Comparison of ENCODE assay signal across 16 mouse cellular contexts in genomic region chr12:100214738-100215137, GRCm38 (mm10). TPM values are rescaled to one million over a fixed set of nuclear protein-coding genes. Genes with fewer than 3 reads are reported as not detected.
DNase-seq lines count a peak whose midpoint lies in the region; ATAC-seq lines count a peak whose summit lies in the region.
"Had no signal": no experiment of that assay in that cellular context is flagged by ENCODE, and none has a peak within 500 bp of the region (broad histone marks: within the 10 kb centered on the region; RNA-seq: fewer than 3 reads in every experiment).

No protein-coding gene starts in this region.

- H3K4me1 ChIP-seq in kidney, embryonic 15.5 days, result peaks cover 19% of the 10 kb centered on the region
- H3K4me1 ChIP-seq: forebrain, embryonic 10.5 days; hindbrain, embryonic 10.5 days had no signal

- WGBS in kidney, embryonic 15.5 days, result 72% methylated on average over 3 of the region's 3 CpGs

- no peak for ATAC-seq in kidney, embryonic 15.5 days (replicated peaks; ENCODE audit: low FRiP score)
- ATAC-seq in erythroid progenitor cell, adult 5-6 weeks (replicated peaks; ENCODE audit: low FRiP score, poor library complexity, severe bottlenecking), result no peak
- ATAC-seq: CD4-positive, CD25-positive, alpha-beta regulatory T cell, adult 4 months; intestine, embryonic 16.5 days; midbrain, embryonic 15.5 days had no signal

- H3K27ac ChIP-seq in kidney, embryonic 15.5 days, result no peak overlapping the region
- H3K27ac ChIP-seq: forebrain, embryonic 10.5 days; gastrocnemius, adult 2 months; heart, embryonic 10.5 days; hindbrain, embryonic 10.5 days; midbrain, embryonic 15.5 days had no signal

- no peaks in the 10 kb centered on the region for H3K27me3 ChIP-seq in kidney, embryonic 15.5 days
- H3K27me3 ChIP-seq: midbrain, embryonic 15.5 days had no signal

- H3K9me3 ChIP-seq in kidney, embryonic 15.5 days (replicated peaks), result no peaks in the 10 kb centered on the region
- H3K9me3 ChIP-seq: forebrain, embryonic 10.5 days; heart, embryonic 10.5 days; midbrain, embryonic 15.5 days had no signal

- peaks cover 9% of the 10 kb centered on the region for H3K36me3 ChIP-seq in kidney, embryonic 15.5 days

- peak; percentile 63 for DNase-seq in kidney, adult 11 months
- peak; percentile 67 for DNase-seq in right cerebral cortex, adult 18-20 months
- DNase-seq in right cerebral cortex, postnatal 4 days, result no peak
- DNase-seq in kidney, postnatal 36 days, result peak; percentile 81 to 82
- no peak for DNase-seq in Muller cell, postnatal 12 days (ENCODE audit: inconsistent ontology term)
- DNase-seq: gastrocnemius, adult 2 months; right cerebral cortex, postnatal 14 days; thymus, postnatal 36 days had no signal

- H3K4me2 ChIP-seq in kidney, embryonic 15.5 days, result no peak overlapping the region
- H3K4me2 ChIP-seq: midbrain, embryonic 15.5 days had no signal

- no peak overlapping the region for H3K9ac ChIP-seq in kidney, embryonic 15.5 days
- H3K9ac ChIP-seq: midbrain, embryonic 15.5 days had no signal

- H3K4me3 ChIP-seq in kidney, embryonic 15.5 days (replicated peaks), result no peak overlapping the region
- H3K4me3 ChIP-seq: forebrain, embryonic 10.5 days; gastrocnemius, adult 2 months; heart, embryonic 10.5 days; hindbrain, embryonic 10.5 days; midbrain, embryonic 15.5 days had no signal

RNA-seq across cellular contexts. Expression of gene Calm1, which starts 15.5 kb away (rescaled TPM):
- 1,314 and 1,392 TPM in 2 replicates for polyA plus RNA-seq in kidney, embryonic 15.5 days (2015; fragmentation: Nextera tagmentation; extraction: Ambion mirVana)
- total RNA-seq in erythroid progenitor cell, adult 5-6 weeks (2015; ENCODE audit: low replicate concordance), result 96.0 and 222 TPM in 2 replicates
- total RNA-seq in erythroid progenitor cell, adult 5-6 weeks (2017; ENCODE audit: low replicate concordance), result 92.8 and 101 TPM in 2 replicates

RNA-seq across cellular contexts. Expression of gene Nrde2, which starts 55.3 kb away (rescaled TPM):
- 18.4 and 18.9 TPM in 2 replicates for polyA plus RNA-seq in kidney, embryonic 15.5 days (2015; fragmentation: Nextera tagmentation; extraction: Ambion mirVana)
- total RNA-seq in erythroid progenitor cell, adult 5-6 weeks (2015; ENCODE audit: low replicate concordance), result 1.4 and 10.1 TPM in 2 replicates
- total RNA-seq in erythroid progenitor cell, adult 5-6 weeks (2017; ENCODE audit: low replicate concordance), result 4.8 and 11.3 TPM in 2 replicates

Comparison
In these comparisons a context has a peak if more than half of its experiments do, and no peak if none do; other contexts are left out.
1. DNase-seq: peak in kidney, adult 11 months (single experiment), right cerebral cortex, adult 18-20 months (single experiment) and kidney, postnatal 36 days (2 of 2); none in right cerebral cortex, postnatal 4 days (single experiment) and Muller cell, postnatal 12 days (single experiment).